Mouse (Mus musculus) MEL (cell line): ENCODE measurements around the gene Acnat2.

Experiments used
- CTCF ChIP-seq, 3 experiments: IDR thresholded peaks in 2 of 3; conservative IDR thresholded peaks in 1 of 3; 2 replicates each; pipeline ENCODE4 v1.5.1; 2011 to 2012; ENCODE audit warnings: low read length in 3 of 3, low read depth in 2 of 3, mild to moderate bottlenecking in 2 of 3, improper control_type of control experiment in 1 of 3, inconsistent platforms in 1 of 3, mixed read lengths in 1 of 3, moderate library complexity in 1 of 3; ENCODE audit not compliant: control insufficient read depth in 1 of 3, insufficient read depth in 1 of 3, poor library complexity in 1 of 3, severe bottlenecking in 1 of 3
- EP300 ChIP-seq, 2 experiments: IDR thresholded peaks; 2 replicates each; pipeline ENCODE4 v1.6.1; 2011; ENCODE audit warnings: improper control_type of control experiment in 2 of 2, low read length in 2 of 2, low read depth in 1 of 2, mild to moderate bottlenecking in 1 of 2
- NELFE ChIP-seq: IDR thresholded peaks from 2 replicates; pipeline ENCODE4 v1.6.1; 2011; ENCODE audit warnings: low read depth, low read length, improper control_type of control experiment
- POLR2A ChIP-seq, 2 experiments: IDR thresholded peaks; 2 replicates each; pipeline ENCODE4 v1.6.1; 2011 to 2012; ENCODE audit warnings: low read length in 2 of 2, mild to moderate bottlenecking in 2 of 2, control low read depth in 1 of 2, improper control_type of control experiment in 1 of 2, low read depth in 1 of 2, moderate library complexity in 1 of 2; ENCODE audit not compliant: control insufficient read depth in 1 of 2, insufficient read depth in 1 of 2, poor library complexity in 1 of 2
- POLR2AphosphoS2 ChIP-seq: IDR thresholded peaks from 2 replicates; pipeline ENCODE4 v1.6.1; 2011; ENCODE audit warnings: low read length, improper control_type of control experiment
- POLR2AphosphoS5 ChIP-seq: IDR thresholded peaks from 2 replicates; pipeline ENCODE4 v1.6.1; 2012; ENCODE audit warnings: low read depth, borderline replicate concordance, mild to moderate bottlenecking, inconsistent platforms, low read length, moderate library complexity, mixed read lengths
- RAD21 ChIP-seq: IDR thresholded peaks from 2 replicates; pipeline ENCODE4 v1.6.1; 2011; ENCODE audit warnings: mild to moderate bottlenecking, low read depth, low read length, improper control_type of control experiment
- RCOR1 ChIP-seq: IDR thresholded peaks from 2 replicates; pipeline ENCODE4 v1.6.1; 2012; ENCODE audit warnings: low read depth, mild to moderate bottlenecking, inconsistent platforms, low read length, improper control_type of control experiment
- TCF12 ChIP-seq: IDR thresholded peaks from 2 replicates; pipeline ENCODE4 v1.6.1; 2014; ENCODE audit warnings: low read depth, mild to moderate bottlenecking, inconsistent platforms, low read length, improper control_type of control experiment, moderate library complexity
- UBTF ChIP-seq: IDR thresholded peaks from 2 replicates; pipeline ENCODE4 v1.6.1; 2012; ENCODE audit warnings: low read depth, mild to moderate bottlenecking, inconsistent platforms, low read length, improper control_type of control experiment, moderate library complexity, borderline replicate concordance; ENCODE audit not compliant: insufficient read depth
- USF1 ChIP-seq: IDR thresholded peaks from 2 replicates; pipeline ENCODE4 v1.6.1; 2014; ENCODE audit warnings: low read depth, mild to moderate bottlenecking, inconsistent platforms, low read length, improper control_type of control experiment, moderate library complexity

DNA sequence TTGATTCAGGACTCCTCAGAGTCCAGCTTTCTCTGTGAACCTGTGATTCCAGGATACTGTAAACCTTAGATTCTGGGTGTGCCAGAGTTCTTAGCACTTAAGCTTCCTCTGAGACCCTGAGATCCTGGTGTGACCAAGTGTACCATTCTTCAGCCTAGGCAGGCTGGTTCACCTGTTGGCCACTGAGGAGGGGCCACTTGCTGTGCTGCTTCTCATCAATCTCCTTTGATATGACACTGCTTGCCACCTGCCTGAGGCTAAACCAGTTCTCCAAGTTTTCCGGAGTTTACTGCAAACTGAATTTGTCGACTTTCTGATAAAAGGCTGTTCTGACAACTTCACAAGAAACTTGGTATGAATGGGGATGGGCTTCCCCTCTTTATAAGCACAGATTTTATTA lies 50.9 kb downstream of the Acnat2 start:
- TF ChIP-seq CTCF (IDR thresholded peaks at IDR 0.05 in 2 of 3, conservative IDR thresholded peaks at IDR 0.05 in 1 of 3; ENCODE audit: control insufficient read depth in 1 of 3, insufficient read depth in 1 of 3, low read depth in 2 of 3, low read length in 3 of 3, poor library complexity in 1 of 3, severe bottlenecking in 1 of 3), result no peak
- TF ChIP-seq RAD21, result no peak
- TF ChIP-seq POLR2A (IDR thresholded peaks at IDR 0.05; ENCODE audit: control insufficient read depth in 1 of 2, insufficient read depth in 1 of 2, low read depth in 1 of 2, low read length in 2 of 2, poor library complexity in 1 of 2), result no peak
- no peak for TF ChIP-seq UBTF
- no peak for TF ChIP-seq TCF12
- TF ChIP-seq POLR2AphosphoS5, result no peak
- no peak for TF ChIP-seq POLR2AphosphoS2
- TF ChIP-seq EP300 (IDR thresholded peaks at IDR 0.05; ENCODE audit: low read depth in 1 of 2, low read length in 2 of 2), result no peak
- no peak for TF ChIP-seq USF1
- TF ChIP-seq NELFE, result no peak
- TF ChIP-seq RCOR1, result no peak
